Mouse (Mus musculus) B cell, adult 62 days (primary cell): ENCODE measurements around the gene Agtr1a. TPM values are rescaled to one million over a fixed set of nuclear protein-coding genes. Genes with fewer than 3 reads are reported as not detected.

Experiments
- total RNA-seq: library from RNA; stranded (reverse); gene quantifications from 4 replicates; pipeline ENCODE4 v1.2.4, GENCODE M21; 2023

Gene Agtr1a
- not detected in 4 replicates for total RNA-seq

DNA sequence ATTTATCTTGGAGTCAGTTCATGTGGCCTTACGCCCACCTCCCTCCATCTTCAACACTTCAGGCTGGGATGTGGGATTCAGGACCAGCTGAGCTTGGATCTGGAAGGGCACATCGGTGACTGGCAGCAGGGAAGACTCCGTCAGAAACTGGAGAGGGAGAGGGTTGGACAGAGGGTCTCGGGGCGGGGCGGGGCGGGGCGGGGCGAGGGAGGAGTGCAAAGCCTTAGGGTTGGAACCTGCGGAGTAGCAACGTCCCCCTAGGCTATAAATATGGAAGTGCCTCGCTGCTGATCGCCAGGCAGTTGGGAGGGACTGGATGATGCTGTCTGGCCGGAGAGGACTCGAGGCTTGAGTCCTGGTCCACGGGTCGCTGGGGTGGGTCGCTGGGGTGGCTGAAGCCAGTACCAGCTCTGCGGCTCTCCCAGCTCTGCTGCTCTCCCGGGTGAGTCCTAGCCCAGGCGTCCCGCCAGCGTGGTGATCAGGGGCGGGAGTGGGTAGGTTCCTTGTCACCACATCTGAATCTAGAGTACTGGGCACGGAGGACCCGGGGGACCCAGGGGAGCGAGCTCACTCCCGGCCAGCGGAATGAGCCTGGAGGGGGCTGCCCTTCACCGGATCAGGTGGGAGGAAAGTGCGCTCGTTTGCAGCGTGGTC is at the start of gene Agtr1a:
Gene Agtr1a, plus strand, starts transcription at position 294 of the 654 bp plus-strand sequence.

Other genes with a start within 250 kb of the Agtr1a start
- gene Mboat1, start 200.0 kb upstream of the Agtr1a start, total RNA-seq: 0.88 TPM in 1 of 4 replicates, not detected in the others
- gene Uqcrfs1, start 208.9 kb downstream of the Agtr1a start, total RNA-seq: 94.2 to 102 TPM (median 95.4 TPM) in 4 replicates